Mouse (Mus musculus): ENCODE results near the gene Pgam2. TPM values are rescaled to one million over a fixed set of nuclear protein-coding genes. Genes with fewer than 3 reads are reported as not detected.
"Not testable (repeated sequence)": the region's sequence is repeated elsewhere in the genome, so short reads cannot be mapped to it uniquely, and the experiment has no call there.

Gene Pgam2
- polyA plus RNA-seq, 1 experiment = 2.2 TPM

DNA sequence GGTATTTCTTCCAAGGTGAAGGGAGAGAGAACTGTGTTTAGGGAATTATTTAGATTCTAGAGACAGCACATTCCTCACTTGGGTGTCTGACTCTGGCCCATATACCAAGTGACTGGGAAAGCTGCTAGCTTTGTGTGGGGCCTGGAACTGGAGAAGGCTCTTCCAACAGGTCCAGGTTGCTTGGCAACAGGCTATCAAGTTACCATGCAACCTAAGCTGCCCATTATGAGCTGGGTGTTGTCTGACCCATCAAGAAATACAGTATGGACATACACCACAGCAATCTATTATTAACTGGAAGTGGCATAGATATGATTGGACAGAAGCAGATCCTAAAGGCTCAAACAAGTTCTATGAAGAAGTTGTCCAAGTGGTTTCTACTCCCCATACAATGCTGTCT lies 21.9 kb upstream of the Pgam2 start:
- H3K9ac ChIP-seq (ENCODE audit: low read depth, poor library complexity, severe bottlenecking) = no peak overlapping the region
- TF ChIP-seq POLR2A (IDR thresholded peaks at IDR 0.05; ENCODE audit: insufficient read depth, low read length) (no peak), CTCF (IDR thresholded peaks at IDR 0.05; ENCODE audit: low read depth, low read length) (no peak), EP300 (IDR thresholded peaks at IDR 0.05; ENCODE audit: insufficient read depth, low read depth, low read length) (no peak)
- no peak overlapping the region for H3K27ac ChIP-seq (ENCODE audit: insufficient read depth, low read length)
- no peaks in the 10 kb centered on the region for H3K27me3 ChIP-seq (ENCODE audit: control insufficient read depth, insufficient read depth, low read length, poor library complexity, severe bottlenecking)
- no peaks in the 10 kb centered on the region for H3K4me1 ChIP-seq (ENCODE audit: control insufficient read depth, insufficient read depth, low read length)
- no peaks in the 10 kb centered on the region for H3K9me3 ChIP-seq (replicated peaks; ENCODE audit: control insufficient read depth, insufficient read depth, low read length, poor library complexity, severe bottlenecking)
- H3K36me3 ChIP-seq (ENCODE audit: control insufficient read depth, insufficient read depth, low read length, poor library complexity, severe bottlenecking) = 0 out of 2 replicates have a peak, but pooled peaks cover 2% of the 10 kb centered on the region
- H3K4me3 ChIP-seq (ENCODE audit: low read depth, low read length) = no peak overlapping the region

DNA sequence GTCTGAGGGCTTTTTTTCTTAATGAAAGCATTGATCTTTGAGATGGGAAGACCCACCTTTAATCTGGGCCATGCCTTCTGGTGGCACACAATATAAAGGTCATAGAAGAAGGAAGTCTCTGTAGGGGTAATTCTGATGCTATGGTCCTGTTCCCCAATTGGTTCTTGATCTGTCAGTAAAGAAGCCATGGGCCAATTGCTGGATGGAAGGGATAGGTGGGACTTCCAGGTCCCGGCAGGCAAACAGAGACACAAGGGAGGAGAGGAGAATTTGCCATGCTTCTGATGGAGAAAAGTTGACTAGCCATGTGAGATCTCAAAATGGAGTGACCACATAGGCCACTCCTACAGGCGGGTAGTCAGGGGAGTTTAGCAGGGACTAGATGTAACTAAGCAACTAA lies 15.7 kb upstream of the Pgam2 start:
- H3K4me1 ChIP-seq (ENCODE audit: control insufficient read depth, insufficient read depth, low read length) = no peaks in the 10 kb centered on the region
- no peak overlapping the region for H3K27ac ChIP-seq (ENCODE audit: insufficient read depth, low read length)
- no peaks in the 10 kb centered on the region for H3K9me3 ChIP-seq (replicated peaks; ENCODE audit: control insufficient read depth, insufficient read depth, low read length, poor library complexity, severe bottlenecking)
- H3K27me3 ChIP-seq (ENCODE audit: control insufficient read depth, insufficient read depth, low read length, poor library complexity, severe bottlenecking) = no peaks in the 10 kb centered on the region
- H3K4me3 ChIP-seq (ENCODE audit: low read depth, low read length) = no peak overlapping the region
- no peaks in the 10 kb centered on the region for H3K36me3 ChIP-seq (ENCODE audit: control insufficient read depth, insufficient read depth, low read length, poor library complexity, severe bottlenecking)
- no peak overlapping the region for H3K9ac ChIP-seq (ENCODE audit: low read depth, poor library complexity, severe bottlenecking)
- TF ChIP-seq EP300 (IDR thresholded peaks at IDR 0.05; ENCODE audit: insufficient read depth, low read depth, low read length) (no peak), CTCF (IDR thresholded peaks at IDR 0.05; ENCODE audit: low read depth, low read length) (no peak), POLR2A (IDR thresholded peaks at IDR 0.05; ENCODE audit: insufficient read depth, low read length) (no peak)

GRCm38 (mm10) chr11:5813381-5813780 lies 9.8 kb upstream of the Pgam2 start:
- Histone ChIP-seq H3K9ac (ENCODE audit: low read depth, poor library complexity, severe bottlenecking) (no peak overlapping the region), H3K4me1 (ENCODE audit: control insufficient read depth, insufficient read depth, low read length) (no peaks in the 10 kb centered on the region), H3K36me3 (ENCODE audit: control insufficient read depth, insufficient read depth, low read length, poor library complexity, severe bottlenecking) (no peaks in the 10 kb centered on the region), H3K4me3 (ENCODE audit: low read depth, low read length) (no peak overlapping the region), H3K27ac (ENCODE audit: insufficient read depth, low read length) (no peak overlapping the region), H3K9me3 (replicated peaks; ENCODE audit: control insufficient read depth, insufficient read depth, low read length, poor library complexity, severe bottlenecking) (peaks cover 12% of the 10 kb centered on the region), H3K27me3 (ENCODE audit: control insufficient read depth, insufficient read depth, low read length, poor library complexity, severe bottlenecking) (no peaks in the 10 kb centered on the region)
- no peak for TF ChIP-seq CTCF (IDR thresholded peaks at IDR 0.05; ENCODE audit: low read depth, low read length)
- no peak for TF ChIP-seq EP300 (IDR thresholded peaks at IDR 0.05; ENCODE audit: insufficient read depth, low read depth, low read length)
- no peak for TF ChIP-seq POLR2A (IDR thresholded peaks at IDR 0.05; ENCODE audit: insufficient read depth, low read length)

DNA sequence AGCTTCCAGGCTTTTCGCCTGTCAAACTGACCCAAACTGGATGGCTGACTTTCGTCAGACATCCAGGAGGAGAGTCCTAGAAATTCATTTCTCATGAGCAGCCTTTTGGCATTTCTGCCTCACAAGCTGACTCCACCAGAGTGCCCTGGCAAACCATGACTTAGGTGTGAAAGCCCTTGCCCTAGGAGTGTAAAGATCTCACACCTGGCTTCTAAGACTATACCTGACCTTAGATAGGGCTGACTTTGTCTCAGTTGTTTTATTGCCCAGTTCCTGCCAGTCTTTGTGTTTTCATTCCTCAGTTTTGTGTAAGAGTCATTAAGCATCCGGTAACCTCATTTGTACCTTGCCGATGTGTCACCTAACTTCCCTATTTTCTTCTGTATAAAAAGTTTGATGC lies 6.0 kb upstream of the Pgam2 start:
- not testable (repeated sequence) for H3K4me3 ChIP-seq (ENCODE audit: low read depth, low read length); H3K27me3 ChIP-seq (ENCODE audit: control insufficient read depth, insufficient read depth, low read length, poor library complexity, severe bottlenecking); H3K9ac ChIP-seq (ENCODE audit: low read depth, poor library complexity, severe bottlenecking); H3K27ac ChIP-seq (ENCODE audit: insufficient read depth, low read length); H3K36me3 ChIP-seq (ENCODE audit: control insufficient read depth, insufficient read depth, low read length, poor library complexity, severe bottlenecking); H3K4me1 ChIP-seq (ENCODE audit: control insufficient read depth, insufficient read depth, low read length)
- peaks cover 12% of the 10 kb centered on the region for H3K9me3 ChIP-seq (replicated peaks; ENCODE audit: control insufficient read depth, insufficient read depth, low read length, poor library complexity, severe bottlenecking)

DNA sequence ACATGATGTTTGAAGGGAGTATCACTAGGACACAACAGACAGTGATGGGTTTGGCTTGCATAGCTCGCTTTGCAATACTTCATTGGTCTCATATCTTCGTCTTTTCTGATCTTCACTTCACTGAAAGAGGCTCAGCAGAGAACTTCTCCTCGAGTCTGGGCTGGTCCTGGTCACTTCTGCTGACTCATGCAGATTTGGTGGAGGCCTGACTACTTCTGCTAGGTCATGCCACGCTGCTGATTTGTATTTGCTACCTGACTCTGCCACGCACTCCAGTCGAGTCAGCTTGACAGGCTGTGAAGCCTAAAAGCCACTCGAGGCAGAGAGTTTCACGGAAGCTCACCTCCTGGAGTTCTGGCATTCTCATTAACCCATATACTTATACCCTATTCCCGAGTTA lies 4.4 kb upstream of the Pgam2 start:
- peaks cover 12% of the 10 kb centered on the region for H3K9me3 ChIP-seq (replicated peaks; ENCODE audit: control insufficient read depth, insufficient read depth, low read length, poor library complexity, severe bottlenecking)
- H3K36me3 ChIP-seq (ENCODE audit: control insufficient read depth, insufficient read depth, low read length, poor library complexity, severe bottlenecking) = no peaks in the 10 kb centered on the region
- no peaks in the 10 kb centered on the region for H3K27me3 ChIP-seq (ENCODE audit: control insufficient read depth, insufficient read depth, low read length, poor library complexity, severe bottlenecking)
- H3K4me1 ChIP-seq (ENCODE audit: control insufficient read depth, insufficient read depth, low read length) = peaks cover 1% of the 10 kb centered on the region
- H3K27ac ChIP-seq (ENCODE audit: insufficient read depth, low read length) = no peak overlapping the region
- H3K9ac ChIP-seq (ENCODE audit: low read depth, poor library complexity, severe bottlenecking) = no peak overlapping the region
- no peak overlapping the region for H3K4me3 ChIP-seq (ENCODE audit: low read depth, low read length)
- TF ChIP-seq CTCF (IDR thresholded peaks at IDR 0.05; ENCODE audit: low read depth, low read length) (no peak), POLR2A (IDR thresholded peaks at IDR 0.05; ENCODE audit: insufficient read depth, low read length) (no peak), EP300 (IDR thresholded peaks at IDR 0.05; ENCODE audit: insufficient read depth, low read depth, low read length) (no peak)

GRCm38 (mm10) chr11:5805711-5806110 lies 2.2 kb upstream of the Pgam2 start:
- peaks cover 10% of the 10 kb centered on the region for H3K9me3 ChIP-seq (replicated peaks; ENCODE audit: control insufficient read depth, insufficient read depth, low read length, poor library complexity, severe bottlenecking)

More at GRCm38 (mm10) chr11:5805711-5806110, 2.2 kb upstream of the Pgam2 start:
- H3K4me3 ChIP-seq (ENCODE audit: low read depth, low read length) = no peak overlapping the region
- peaks cover 9% of the 10 kb centered on the region for H3K4me1 ChIP-seq (ENCODE audit: control insufficient read depth, insufficient read depth, low read length)
- TF ChIP-seq EP300 (IDR thresholded peaks at IDR 0.05; ENCODE audit: insufficient read depth, low read depth, low read length) = no peak
- no peak for TF ChIP-seq CTCF (IDR thresholded peaks at IDR 0.05; ENCODE audit: low read depth, low read length)
- TF ChIP-seq POLR2A (IDR thresholded peaks at IDR 0.05; ENCODE audit: insufficient read depth, low read length) = no peak
- H3K9ac ChIP-seq (ENCODE audit: low read depth, poor library complexity, severe bottlenecking) = no peak overlapping the region
- no peak overlapping the region for H3K27ac ChIP-seq (ENCODE audit: insufficient read depth, low read length)
- peaks cover under 1% of the 10 kb centered on the region; the same call in 1 of the 2 replicates for H3K36me3 ChIP-seq (ENCODE audit: control insufficient read depth, insufficient read depth, low read length, poor library complexity, severe bottlenecking)
- no peaks in the 10 kb centered on the region for H3K27me3 ChIP-seq (ENCODE audit: control insufficient read depth, insufficient read depth, low read length, poor library complexity, severe bottlenecking)

Data from ES-Bruce4 (cell line).